Mouse (Mus musculus) cerebellum, adult 11-12 months (tissue): ENCODE results near the gene Ier3.

Source experiments
- DNase-seq: peaks from one replicate; pipeline ENCODE4 v3.0.0; 2022

Ier3 gene

DNA sequence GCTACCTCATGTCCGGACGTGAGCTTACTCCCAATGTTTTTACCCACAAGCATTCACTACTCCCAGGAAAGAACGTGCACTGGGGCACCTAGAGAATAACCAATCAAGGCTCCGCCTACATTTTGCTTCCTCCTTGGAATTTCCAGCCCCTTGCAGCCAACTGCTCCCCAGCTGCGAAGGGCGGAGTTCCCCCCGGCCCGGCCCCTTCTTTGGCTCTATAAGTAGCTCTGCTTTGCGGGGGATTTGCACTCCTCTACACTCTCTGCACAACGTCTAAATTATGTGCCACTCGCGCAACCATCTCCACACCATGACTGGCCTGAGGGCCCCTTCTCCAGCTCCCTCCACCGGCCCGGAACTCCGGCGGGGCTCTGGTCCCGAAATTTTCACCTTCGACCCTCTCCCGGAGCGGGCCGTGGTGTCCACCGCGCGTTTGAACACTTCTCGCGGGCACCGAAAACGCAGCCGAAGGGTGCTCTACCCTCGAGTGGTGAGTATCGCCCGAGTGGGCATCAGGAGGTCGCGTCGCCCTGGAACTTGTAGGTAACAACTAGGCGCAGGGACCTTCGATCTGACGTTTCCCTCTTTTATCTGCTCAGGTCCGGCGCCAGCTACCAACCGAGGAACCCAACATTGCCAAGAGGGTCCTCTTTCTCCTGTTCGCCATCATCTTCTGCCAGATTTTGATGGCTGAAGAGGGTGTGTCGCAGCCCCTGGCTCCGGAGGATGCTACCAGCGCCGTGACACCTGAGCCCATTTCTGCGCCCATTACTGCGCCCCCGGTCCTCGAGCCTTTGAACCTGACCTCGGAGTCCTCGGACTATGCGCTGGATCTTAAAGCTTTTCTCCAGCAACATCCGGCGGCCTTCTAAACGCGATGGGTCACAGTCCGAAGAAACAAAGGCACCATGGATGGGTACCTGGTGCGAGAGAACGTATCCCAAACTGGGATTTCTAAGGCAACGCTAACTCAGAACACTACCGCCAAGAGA lies at the start of gene Ier3:
TSS of gene Ier3 (plus strand) at position 246 of the 992 bp plus-strand sequence.
- DNase-seq = peak; percentile 63

DNA sequence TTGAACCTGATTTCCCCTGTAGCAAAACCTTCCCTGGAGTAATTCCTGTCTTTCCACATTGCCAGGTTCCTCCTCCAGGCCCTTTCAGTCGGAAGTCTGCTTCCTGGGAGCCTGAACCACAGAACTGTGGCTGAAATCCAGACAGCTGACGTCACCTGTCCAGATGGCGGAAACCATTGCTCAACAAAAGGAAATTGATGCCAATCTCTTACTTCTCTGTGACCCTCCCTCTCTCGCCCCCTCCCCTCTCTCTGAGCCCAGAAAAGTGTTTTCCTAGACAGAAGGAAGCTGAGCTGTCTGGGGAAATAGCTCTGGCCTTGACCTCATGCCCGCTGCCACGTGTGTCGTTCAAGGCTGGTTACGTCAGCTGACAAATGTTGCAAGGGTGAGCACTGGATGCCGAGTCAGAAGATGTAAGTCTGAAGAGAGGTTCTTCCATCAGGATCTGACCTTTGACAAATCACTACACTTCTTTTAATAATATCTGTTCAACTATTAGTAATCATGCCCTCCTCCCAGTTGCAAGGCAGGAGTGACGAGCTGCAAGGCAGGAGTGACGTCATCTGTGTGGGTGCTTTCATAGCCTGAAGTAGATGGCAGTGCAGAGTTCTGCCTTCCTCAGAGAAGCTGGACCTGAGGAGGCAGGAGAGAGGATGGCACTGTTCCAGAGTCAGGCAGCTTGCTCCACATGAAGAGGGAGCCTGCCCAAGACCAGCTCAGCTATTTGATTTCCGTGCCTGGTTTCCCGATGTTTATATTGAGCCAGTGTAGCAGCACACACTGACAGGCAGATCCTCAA lies 44.5 kb upstream of the Ier3 start:
- peak; percentile 92 for DNase-seq

- peak; percentile 8 for DNase-seq
Measured at GRCm38 (mm10) chr17:35778965-35779364, 42.5 kb upstream of the Ier3 start.

GRCm38 (mm10) chr17:35779466-35780205 lies 41.8 kb upstream of the Ier3 start:
- no peak for DNase-seq

- DNase-seq = no peak
Measured at GRCm38 (mm10) chr17:35780362-35780761, 41.1 kb upstream of the Ier3 start.

GRCm38 (mm10) chr17:35782398-35782797 lies 39.1 kb upstream of the Ier3 start:
- no peak for DNase-seq

DNA sequence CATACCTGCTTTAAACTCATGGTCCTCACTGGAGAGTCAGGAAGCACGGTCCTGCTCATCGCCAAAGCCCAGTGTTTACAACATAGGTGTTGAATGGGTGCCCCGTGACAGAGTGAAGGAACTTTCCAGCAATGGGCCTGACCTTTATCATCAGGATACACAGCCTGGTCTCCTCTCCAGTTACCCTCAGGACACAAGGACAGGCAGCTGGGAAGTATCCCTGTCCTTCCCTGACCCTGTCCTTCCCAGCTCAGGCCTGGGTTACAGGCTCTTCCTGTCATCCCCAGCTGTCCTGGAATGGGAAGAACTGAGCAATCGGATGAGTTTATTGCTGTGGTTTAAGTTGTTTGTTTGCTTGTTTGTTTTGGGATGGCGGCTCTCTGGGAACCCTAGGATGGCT lies 38.6 kb upstream of the Ier3 start:
- no peak for DNase-seq

- no peak for DNase-seq
Measured at GRCm38 (mm10) chr17:35783944-35784343, 37.5 kb upstream of the Ier3 start.

GRCm38 (mm10) chr17:35785140-35785539 lies 36.3 kb upstream of the Ier3 start:
- DNase-seq = no peak

DNA sequence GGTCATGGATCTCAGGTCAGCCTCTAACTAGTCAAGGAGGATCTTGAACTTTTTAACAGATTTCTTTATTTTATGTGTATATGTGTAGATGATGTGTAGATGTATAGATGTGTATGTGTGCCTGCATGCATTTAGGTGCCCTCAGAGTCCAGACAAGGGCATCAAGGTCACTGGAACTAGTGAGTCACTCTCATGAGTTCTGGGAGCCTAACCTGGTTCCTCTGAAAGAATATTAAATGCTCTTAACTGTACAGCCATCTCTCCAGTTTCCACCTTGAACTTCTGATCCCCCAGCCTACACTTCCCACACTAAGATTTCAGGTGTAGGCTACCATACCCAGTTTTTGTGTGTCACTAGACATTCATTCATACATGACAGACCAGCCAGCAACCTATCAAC lies 34.0 kb upstream of the Ier3 start:
- no peak for DNase-seq

DNA sequence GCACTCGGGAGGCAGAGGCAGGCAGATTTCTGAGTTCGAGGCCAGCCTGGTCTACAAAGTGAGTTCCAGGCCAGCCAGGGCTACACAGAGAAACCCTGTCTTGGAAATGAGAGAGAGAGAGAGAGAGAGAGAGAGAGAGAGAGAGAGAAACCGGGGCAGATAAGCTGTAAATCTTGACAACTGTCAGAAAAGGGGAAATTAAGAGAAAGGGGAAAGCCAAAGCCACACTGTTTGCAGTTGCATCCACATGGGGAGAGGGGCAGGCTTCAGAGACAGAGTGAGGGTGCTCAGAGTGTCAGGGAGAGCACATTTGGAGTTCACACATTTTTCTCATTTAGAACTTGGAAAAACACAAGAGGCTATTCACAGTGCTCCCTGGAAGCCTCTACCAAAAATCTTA lies 33.5 kb upstream of the Ier3 start:
- DNase-seq = no peak

DNA sequence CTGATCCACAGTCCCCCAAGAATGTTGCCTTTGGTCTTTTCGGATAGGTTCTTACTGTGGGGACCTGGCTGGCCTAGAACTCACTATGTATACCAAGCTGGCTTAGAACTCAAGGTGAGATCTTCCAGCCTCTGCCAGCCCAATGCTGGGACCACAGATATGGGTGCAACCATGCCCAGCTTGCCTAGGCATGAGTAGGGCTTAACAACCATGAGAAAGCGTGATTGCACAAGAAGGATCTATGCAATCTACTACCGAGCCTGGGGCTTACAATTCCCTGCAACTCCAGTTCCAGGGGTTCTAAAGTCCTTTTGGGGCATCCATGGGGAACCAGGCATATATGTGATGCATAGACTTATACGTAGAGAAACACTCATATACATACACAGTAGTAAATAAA lies 30.6 kb upstream of the Ier3 start:
- DNase-seq = no peak

- DNase-seq = no peak
Measured at GRCm38 (mm10) chr17:35792837-35793236, 28.6 kb upstream of the Ier3 start.

- DNase-seq = no peak
Measured at GRCm38 (mm10) chr17:35795099-35795498, 26.4 kb upstream of the Ier3 start.

DNA sequence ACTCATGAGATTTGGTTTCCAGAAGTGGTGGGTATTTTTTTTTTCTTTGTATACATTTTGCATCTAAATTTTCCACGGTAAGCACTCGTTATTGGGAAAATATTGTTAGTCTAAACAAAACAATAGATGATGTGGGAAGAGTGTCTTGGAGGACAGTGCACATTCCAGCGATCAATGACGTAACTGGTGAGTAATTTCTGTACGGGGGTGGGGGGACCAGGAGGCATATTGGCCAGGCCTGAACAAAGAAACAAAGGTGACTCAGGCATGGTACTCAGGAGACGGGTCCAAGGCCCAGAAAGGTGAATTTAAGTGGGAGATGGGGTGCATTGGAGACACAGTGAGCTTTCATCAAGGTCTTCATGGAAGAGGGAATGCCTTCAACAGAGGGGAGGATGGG lies 25.8 kb upstream of the Ier3 start:
- DNase-seq = no peak

DNA sequence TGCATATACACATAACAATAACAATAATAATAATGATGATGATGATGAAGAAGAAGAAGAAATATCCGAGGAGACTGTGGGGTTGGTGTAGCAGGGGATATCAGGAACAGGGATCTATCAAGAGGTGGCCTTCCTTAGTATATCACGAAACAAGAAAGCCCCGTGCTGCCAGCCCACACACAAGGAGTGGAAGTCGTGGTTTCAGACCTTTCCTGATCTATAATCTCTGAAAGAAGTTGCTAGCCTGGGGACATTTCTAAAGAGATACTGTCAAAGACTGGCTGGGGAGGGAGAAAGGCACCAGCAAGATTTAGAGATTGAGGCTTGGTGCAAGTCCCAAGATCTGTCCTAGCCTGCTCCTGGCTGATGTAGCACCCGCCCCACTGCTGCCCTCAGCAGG lies 24.6 kb upstream of the Ier3 start:
- DNase-seq = no peak

GRCm38 (mm10) chr17:35800905-35801304 lies 20.6 kb upstream of the Ier3 start:
- no peak for DNase-seq

DNA sequence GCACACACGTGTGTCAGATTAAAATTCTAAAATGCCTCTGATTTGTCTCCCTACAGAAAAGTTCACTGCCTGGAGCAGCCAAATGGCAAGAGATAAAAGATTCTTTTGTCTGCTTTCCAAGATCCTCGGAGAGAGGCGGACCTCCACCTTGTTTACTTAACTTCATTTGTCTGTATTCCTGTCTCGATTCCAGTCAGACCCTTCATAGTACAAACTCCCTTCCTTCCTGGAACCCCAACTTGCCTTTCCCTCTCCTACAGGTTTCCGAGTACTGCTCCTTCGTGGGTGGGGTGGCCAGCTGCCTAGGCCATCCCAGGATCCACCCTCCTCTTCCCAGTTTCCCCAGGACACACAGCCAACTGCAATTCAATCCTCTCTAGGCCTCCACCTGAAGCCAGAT lies 18.5 kb upstream of the Ier3 start:
- DNase-seq = no peak

- DNase-seq = no peak
Measured at GRCm38 (mm10) chr17:35803858-35804399, 17.6 kb upstream of the Ier3 start.

- DNase-seq = no peak
Measured at GRCm38 (mm10) chr17:35808073-35808472, 13.4 kb upstream of the Ier3 start.

DNA sequence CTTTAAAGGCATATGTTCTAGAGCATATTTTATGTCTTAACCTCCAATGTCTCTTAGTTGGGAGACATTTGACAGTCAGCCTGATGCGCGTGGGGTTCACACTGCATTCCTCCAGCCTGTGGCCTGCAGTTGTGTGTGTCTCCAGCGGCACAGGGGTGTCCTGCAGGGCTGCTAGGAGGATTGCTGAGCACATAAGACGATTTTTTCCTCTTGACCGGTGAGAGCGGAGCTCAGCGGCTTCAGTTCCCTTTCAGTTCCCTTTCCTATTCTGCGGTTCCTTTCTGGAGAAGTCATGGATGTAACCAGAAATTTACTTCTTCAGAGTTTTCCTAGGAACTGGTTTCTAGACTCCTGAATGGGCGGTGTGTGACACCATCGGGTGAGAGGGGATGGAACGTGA lies 12.1 kb upstream of the Ier3 start:
- DNase-seq = no peak

DNA sequence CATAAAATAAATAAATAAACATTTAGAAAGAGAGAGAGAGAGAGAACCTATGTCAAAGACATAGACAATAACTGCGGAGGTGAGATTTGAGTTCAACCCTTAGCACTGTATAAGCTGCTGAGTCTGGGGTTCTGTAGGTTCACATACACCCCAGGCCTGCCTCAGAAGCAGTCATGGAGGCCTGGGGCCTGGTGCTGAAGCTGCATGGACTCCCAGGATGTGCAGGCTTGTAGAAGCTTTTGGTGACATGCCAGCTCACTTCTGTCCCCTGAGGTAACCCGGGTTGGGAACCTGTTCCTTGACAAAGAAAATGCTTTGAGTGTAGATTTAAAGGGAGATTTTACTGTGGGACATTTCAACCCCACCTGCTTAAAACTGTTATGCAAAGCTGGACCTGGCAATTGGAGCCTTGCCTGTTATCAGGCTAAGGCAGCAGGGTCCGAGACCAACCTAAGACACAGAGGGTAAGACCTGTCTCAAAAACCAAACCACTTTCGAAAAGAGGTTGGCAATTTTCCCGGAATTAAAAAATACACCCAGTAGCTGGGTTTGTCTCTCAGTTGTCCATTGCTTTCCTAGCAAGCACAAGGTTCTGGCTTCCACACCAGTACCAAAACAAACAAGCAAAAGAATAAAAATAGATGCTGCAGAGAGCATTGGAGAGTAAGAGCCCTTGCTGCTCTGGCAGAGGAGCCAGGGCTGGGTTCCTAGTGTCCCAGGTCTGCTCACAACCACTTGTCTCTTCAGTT lies 10.4 kb upstream of the Ier3 start:
- DNase-seq = no peak
